In the genomic region with DNA sequence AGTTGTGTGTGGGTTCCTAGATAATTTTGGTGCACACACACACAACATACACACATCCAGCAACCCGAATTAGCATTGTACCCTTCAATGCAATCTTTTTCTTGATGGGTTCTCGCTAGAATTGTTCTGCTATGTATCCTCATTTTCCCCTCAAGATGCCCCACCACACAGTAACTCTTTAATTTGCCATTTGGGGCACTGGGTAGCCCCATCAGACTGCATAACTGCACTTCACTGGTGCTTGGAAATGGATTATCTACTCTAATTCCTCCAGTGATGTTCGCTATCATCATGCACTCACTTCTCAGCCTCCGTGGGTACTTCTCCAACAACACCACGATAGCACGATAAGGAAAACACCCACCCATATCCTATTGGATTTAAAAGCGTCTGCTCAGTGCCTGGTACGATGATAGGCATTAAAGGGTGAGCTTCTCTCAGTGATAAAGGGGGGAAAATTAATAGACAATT, we compare ENCODE assay signal across 8 mouse cellular contexts. TPM values are rescaled to one million over a fixed set of nuclear protein-coding genes. Genes with fewer than 3 reads are reported as not detected.
DNase-seq lines count a peak whose midpoint lies in the region; ATAC-seq and TF ChIP-seq lines count a peak whose summit lies in the region.

No protein-coding gene starts in this region.

- no peak overlapping the region for H3K27ac ChIP-seq in heart, embryonic 14.5 days (replicated peaks in 1 of 2; ENCODE audit: control insufficient read depth in 1 of 2, insufficient read depth in 1 of 2, low read depth in 2 of 2, low read length in 2 of 2)
- H3K27ac ChIP-seq in cerebellum, adult 2 months (ENCODE audit: insufficient read depth, low read length): peak overlapping the region; percentile 97
- no peak overlapping the region for H3K27ac ChIP-seq in forebrain, embryonic 14.5 days (ENCODE audit: low read depth, low read length)
- H3K27ac ChIP-seq in midbrain, embryonic 11.5 days (ENCODE audit: low read depth, low read length): no peak overlapping the region

- 17% methylated on average over 8 of the region's 8 CpGs for WGBS in heart, embryonic 14.5 days
- 9% methylated on average over 8 of the region's 8 CpGs for WGBS in cerebellum, adult 2 months
- WGBS in forebrain, embryonic 14.5 days: 22% methylated on average over 8 of the region's 8 CpGs
- WGBS in midbrain, embryonic 11.5 days: 33% methylated on average over 8 of the region's 8 CpGs

- no peak for ATAC-seq in heart, embryonic 14.5 days (ENCODE audit: insufficient number of reproducible peaks, insufficient read depth, low FRiP score, low read depth)
- ATAC-seq in forebrain, embryonic 14.5 days: no peak
- no peak for ATAC-seq in midbrain, embryonic 11.5 days (ENCODE audit: low FRiP score)
- ATAC-seq in inflammation-experienced regulatory T-cells, adult 6 months: no peak

- no peak for TF ChIP-seq POLR2A in cerebellum, adult 2 months (IDR thresholded peaks at IDR 0.05; ENCODE audit: borderline replicate concordance, insufficient read depth, low read length)

- no peaks in the 10 kb centered on the region for H3K9me3 ChIP-seq in heart, embryonic 14.5 days (ENCODE audit: control insufficient read depth, low read length)
- H3K9me3 ChIP-seq in forebrain, embryonic 14.5 days (replicated peaks; ENCODE audit: control insufficient read depth, low read length): no peaks in the 10 kb centered on the region
- H3K9me3 ChIP-seq in midbrain, embryonic 11.5 days (ENCODE audit: control insufficient read depth, low read length): no peaks in the 10 kb centered on the region

- H3K4me1 ChIP-seq in heart, embryonic 14.5 days (ENCODE audit: control insufficient read depth in 2 of 2, insufficient read depth in 2 of 2, low read length in 2 of 2): peaks cover 0 to 4% of the 10 kb centered on the region in 2 experiments; a peak in 3 of 4 replicates
- no peaks in the 10 kb centered on the region; the same call in 1 of the 2 replicates for H3K4me1 ChIP-seq in cerebellum, adult 2 months (ENCODE audit: control insufficient read depth, insufficient read depth, low read length)
- no peaks in the 10 kb centered on the region for H3K4me1 ChIP-seq in forebrain, embryonic 14.5 days (ENCODE audit: control insufficient read depth, insufficient read depth, low read length)
- H3K4me1 ChIP-seq in midbrain, embryonic 11.5 days (ENCODE audit: control insufficient read depth, insufficient read depth, low read length): 0 out of 2 replicates have a peak, but pooled peaks cover 4% of the 10 kb centered on the region

- no peaks in the 10 kb centered on the region for H3K36me3 ChIP-seq in heart, embryonic 14.5 days (ENCODE audit: control insufficient read depth, insufficient read depth, low read length)
- H3K36me3 ChIP-seq in forebrain, embryonic 14.5 days (ENCODE audit: control insufficient read depth, insufficient read depth, low read length): no peaks in the 10 kb centered on the region
- H3K36me3 ChIP-seq in midbrain, embryonic 11.5 days (ENCODE audit: control insufficient read depth, insufficient read depth, low read length): no peaks in the 10 kb centered on the region

- DNase-seq in heart, postnatal 14 days: no peak
- DNase-seq in cerebellum, adult 2 months: peak in 1 of 2 experiments; percentile 46
- DNase-seq in forebrain, embryonic 14.5 days (ENCODE audit: low spot score): peak; percentile 23
- no peak for DNase-seq in midbrain, embryonic 11.5 days (ENCODE audit: low spot score, missing footprints)
- DNase-seq in ovary, postnatal 14 days (ENCODE audit: low spot score): no peak
- no peak for DNase-seq in lung, postnatal 4 days

- intact Hi-C loops in heart, postnatal 14 days (cut with DNase I): no loop called here

- peak overlapping the region; percentile 97 for H3K4me2 ChIP-seq in heart, embryonic 14.5 days (ENCODE audit: low read length)
- peak overlapping the region; percentile 82 for H3K4me2 ChIP-seq in forebrain, embryonic 14.5 days (ENCODE audit: low read length)
- H3K4me2 ChIP-seq in midbrain, embryonic 11.5 days: peak overlapping the region; percentile 69

- peak overlapping the region; percentile 70; the same call in 1 of the 2 replicates for H3K9ac ChIP-seq in heart, embryonic 14.5 days (ENCODE audit: low read length)
- H3K9ac ChIP-seq in forebrain, embryonic 14.5 days (ENCODE audit: low read length): peak overlapping the region; percentile 93
- H3K9ac ChIP-seq in midbrain, embryonic 11.5 days (ENCODE audit: low read length): peak overlapping the region; percentile 86

- H3K4me3 ChIP-seq in heart, embryonic 14.5 days (ENCODE audit: control insufficient read depth in 1 of 2, insufficient read depth in 1 of 2, low read depth in 1 of 2, low read length in 2 of 2): peak overlapping the region; percentile 59 to 63; a peak in 3 of 4 replicates
- peak overlapping the region; percentile 92 for H3K4me3 ChIP-seq in cerebellum, adult 2 months (replicated peaks; ENCODE audit: insufficient read depth, low read depth, low read length)
- H3K4me3 ChIP-seq in forebrain, embryonic 14.5 days (ENCODE audit: low read depth, low read length): peak overlapping the region; percentile 70
- peak overlapping the region; percentile 74 for H3K4me3 ChIP-seq in midbrain, embryonic 11.5 days (ENCODE audit: low read depth, low read length)

- peaks cover 7% of the 10 kb centered on the region for H3K27me3 ChIP-seq in heart, embryonic 14.5 days (ENCODE audit: control insufficient read depth, insufficient read depth, low read length)
- H3K27me3 ChIP-seq in cerebellum, adult 2 months (ENCODE audit: control insufficient read depth, insufficient read depth, low read length): no peaks in the 10 kb centered on the region
- no peaks in the 10 kb centered on the region for H3K27me3 ChIP-seq in forebrain, embryonic 14.5 days (replicated peaks; ENCODE audit: control insufficient read depth, insufficient read depth, low read length)
- peaks cover 3% of the 10 kb centered on the region for H3K27me3 ChIP-seq in midbrain, embryonic 11.5 days (ENCODE audit: control insufficient read depth, insufficient read depth, low read length)

- TF ChIP-seq CTCF in cerebellum, adult 2 months (IDR thresholded peaks at IDR 0.05; ENCODE audit: borderline replicate concordance, insufficient read depth, low read depth, low read length): no peak

RNA-seq across cellular contexts. Expression of a gene that starts 0.9 kb away (rescaled TPM):
- 2.0 and 2.2 TPM in 2 replicates for polyA plus RNA-seq in heart, embryonic 14.5 days (2014; fragmentation: Nextera tagmentation; extraction: Ambion mirVana)
- total RNA-seq in heart, postnatal 14 days (2021): under 1 TPM in 1 of 2 experiments, not detected in 1; 0.20 TPM
- polyA plus RNA-seq in cerebellum, adult 2 months (2012; rRNA removed): 102 and 113 TPM in 2 replicates
- polyA plus RNA-seq in forebrain, embryonic 14.5 days (2014; fragmentation: Nextera tagmentation; extraction: Ambion mirVana): 3.2 and 6.2 TPM in 2 replicates
- polyA plus RNA-seq in midbrain, embryonic 11.5 days (2014; fragmentation: Nextera tagmentation; extraction: Ambion mirVana): 2.1 and 3.6 TPM in 2 replicates
- not detected for polyA plus RNA-seq in inflammation-experienced regulatory T-cells, adult 6 months (2017; shearing (Covaris generic))

Comparison
In these comparisons a context has a peak if more than half of its experiments do, and no peak if none do; other contexts are left out.
1. RNA of a gene that starts 0.9 kb away (polyA plus RNA-seq): 102 to 113 TPM in cerebellum, adult 2 months; 2.1 to 3.6 TPM in midbrain, embryonic 11.5 days, 3.2 to 6.2 TPM in forebrain, embryonic 14.5 days, 2.0 to 2.2 TPM in heart, embryonic 14.5 days and not detected in inflammation-experienced regulatory T-cells, adult 6 months; every median in the first group is over 10 times any median in the second.
2. Peak in every context shown above with its lines, with median percentiles within 50 percentile points of each other: H3K4me2 ChIP-seq, H3K4me3 ChIP-seq and H3K9ac ChIP-seq.